Mouse (Mus musculus) thymus, adult 2 months (tissue): ENCODE data around the gene Tead3.

ENCODE experiments used
- CTCF ChIP-seq: fragments of 200-500 bp; IDR thresholded peaks from 2 replicates; pipeline ENCODE4 v1.5.1; 2012; ENCODE audit warnings: mild to moderate bottlenecking, control low read depth, low read length, moderate library complexity, borderline replicate concordance; ENCODE audit not compliant: control insufficient read depth, poor library complexity, insufficient read depth; ENCODE audit errors: extremely low read depth
- POLR2A ChIP-seq: fragments of 200-500 bp; IDR thresholded peaks from 2 replicates; pipeline ENCODE4 v1.6.1; 2012; ENCODE audit warnings: mild to moderate bottlenecking, low read length, control low read depth, moderate library complexity; ENCODE audit not compliant: control insufficient read depth, poor library complexity, insufficient read depth; ENCODE audit errors: extremely low read depth

- no peak for TF ChIP-seq CTCF
- no peak for TF ChIP-seq POLR2A
These were observed 68.7 kb downstream of the Tead3 start for GRCm38 (mm10) chr17:28281866-28282441.
